Mouse (Mus musculus): Measurements from ENCODE around the gene Olfr577. TPM values are rescaled to one million over a fixed set of nuclear protein-coding genes. Genes with fewer than 3 reads are reported as not detected.

Olfr577 gene
- polyA plus RNA-seq, 1 experiment from 2014 or later, result not detected

DNA sequence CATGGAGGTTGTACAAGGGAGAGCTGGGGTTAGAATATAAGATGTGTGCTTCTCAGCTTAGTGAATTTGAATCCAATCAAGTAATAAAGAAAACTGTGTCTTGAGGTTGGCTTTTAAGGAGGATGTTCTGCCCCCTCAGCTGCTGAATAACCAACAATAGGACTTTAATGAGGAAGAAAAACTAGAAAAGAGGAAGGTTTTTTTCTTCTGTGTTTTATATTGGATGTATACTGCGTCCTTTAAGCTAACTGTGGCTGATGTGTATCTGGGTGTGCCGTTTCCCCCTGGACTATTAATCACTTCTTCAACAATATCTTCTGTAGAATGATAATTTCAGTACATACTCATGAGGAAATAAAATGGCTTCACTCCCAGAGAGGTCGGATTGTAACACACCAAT lies 48.6 kb downstream of the Olfr577 start:
- no peaks in the 10 kb centered on the region for H3K4me1 ChIP-seq (ENCODE audit: control insufficient read depth, insufficient read depth, low read length)
- H3K4me3 ChIP-seq (ENCODE audit: low read length), result no peak overlapping the region
- ATAC-seq, result no peak
- no peaks in the 10 kb centered on the region for H3K27me3 ChIP-seq (replicated peaks; ENCODE audit: control insufficient read depth, insufficient read depth, low read length)
- H3K9ac ChIP-seq (ENCODE audit: low read depth, low read length), result no peak overlapping the region
- H3K36me3 ChIP-seq (ENCODE audit: control insufficient read depth, insufficient read depth, low read length), result no peaks in the 10 kb centered on the region
- H3K27ac ChIP-seq (ENCODE audit: low read length), result no peak overlapping the region
- no peaks in the 10 kb centered on the region for H3K9me3 ChIP-seq (ENCODE audit: control insufficient read depth, low read length)
- no peak overlapping the region for H3K4me2 ChIP-seq (ENCODE audit: low read depth, low read length)
- 65% methylated on average over 3 of the region's 3 CpGs for WGBS

DNA sequence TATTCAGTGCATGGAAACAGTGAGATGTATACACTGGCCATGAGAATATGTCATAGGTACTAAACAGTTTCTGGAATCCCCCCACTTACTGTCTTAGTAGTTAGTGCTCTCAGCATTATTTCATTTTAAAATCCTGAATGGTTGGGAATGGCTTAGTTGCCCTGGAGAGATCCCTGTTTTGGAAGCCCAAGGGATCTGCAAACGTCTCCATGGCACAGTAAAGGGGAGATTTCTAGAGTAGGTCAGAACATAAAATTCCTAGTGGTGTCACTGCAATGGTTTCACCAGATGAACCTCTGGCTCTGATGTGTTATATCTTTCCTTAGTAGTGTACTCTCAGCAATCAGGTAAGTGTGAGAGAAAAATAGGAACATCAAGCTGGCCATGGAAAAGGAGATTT lies 51.6 kb downstream of the Olfr577 start, which contains the start of gene Olfr572:
Olfr572 (plus strand) TSS at position 301 of the 400 bp plus-strand sequence.
- H3K4me1 ChIP-seq (ENCODE audit: control insufficient read depth, insufficient read depth, low read length), result no peaks in the 10 kb centered on the region
- no peaks in the 10 kb centered on the region for H3K36me3 ChIP-seq (ENCODE audit: control insufficient read depth, insufficient read depth, low read length)
- H3K27me3 ChIP-seq (replicated peaks; ENCODE audit: control insufficient read depth, insufficient read depth, low read length), result no peaks in the 10 kb centered on the region
- no peaks in the 10 kb centered on the region for H3K9me3 ChIP-seq (ENCODE audit: control insufficient read depth, low read length)
- H3K9ac ChIP-seq (ENCODE audit: low read depth, low read length), result no peak within 1 kb of the TSS
- WGBS, result 48% methylated on average over 1 of the region's 1 CpGs
- H3K4me3 ChIP-seq (ENCODE audit: low read length), result no peak within 1 kb of the TSS
- no peak for ATAC-seq
- no peak within 1 kb of the TSS for H3K27ac ChIP-seq (ENCODE audit: low read length)
- H3K4me2 ChIP-seq (ENCODE audit: low read depth, low read length), result no peak within 1 kb of the TSS

Other genes with a start within 250 kb of the Olfr577 start
- not detected in 2 replicates for gene Olfr559, start 248.5 kb downstream of the Olfr577 start, polyA plus RNA-seq (2015; fragmentation: Nextera tagmentation; extraction: Ambion mirVana)
- not detected in 2 replicates for gene Olfr560, start 216.6 kb downstream of the Olfr577 start, polyA plus RNA-seq (2015; fragmentation: Nextera tagmentation; extraction: Ambion mirVana)
- 0.39 and 0.58 TPM in 2 replicates for gene Olfr78, start 216.5 kb downstream of the Olfr577 start, polyA plus RNA-seq (2015; fragmentation: Nextera tagmentation; extraction: Ambion mirVana)
- gene Olfr561, start 204.7 kb downstream of the Olfr577 start, polyA plus RNA-seq (2015; fragmentation: Nextera tagmentation; extraction: Ambion mirVana), result not detected in 2 replicates
- not detected in 2 replicates for gene Olfr564, start 172.5 kb downstream of the Olfr577 start, polyA plus RNA-seq (2015; fragmentation: Nextera tagmentation; extraction: Ambion mirVana)
- not detected in 2 replicates for gene Olfr566, start 117.2 kb downstream of the Olfr577 start, polyA plus RNA-seq (2015; fragmentation: Nextera tagmentation; extraction: Ambion mirVana)
- gene Olfr568, start 98.8 kb downstream of the Olfr577 start, polyA plus RNA-seq (2015; fragmentation: Nextera tagmentation; extraction: Ambion mirVana), result not detected in 2 replicates
- not detected in 2 replicates for gene Olfr569, start 85.1 kb downstream of the Olfr577 start, polyA plus RNA-seq (2015; fragmentation: Nextera tagmentation; extraction: Ambion mirVana)
- gene Olfr570, start 81.4 kb downstream of the Olfr577 start, polyA plus RNA-seq (2015; fragmentation: Nextera tagmentation; extraction: Ambion mirVana), result not detected in 2 replicates
- not detected in 2 replicates for gene Olfr571, start 58.4 kb downstream of the Olfr577 start, polyA plus RNA-seq (2015; fragmentation: Nextera tagmentation; extraction: Ambion mirVana)
- gene Olfr572, start 51.5 kb downstream of the Olfr577 start, polyA plus RNA-seq (2015; fragmentation: Nextera tagmentation; extraction: Ambion mirVana), result not detected in 2 replicates
- not detected in 2 replicates for gene Olfr573-ps1, start 33.4 kb downstream of the Olfr577 start, polyA plus RNA-seq (2015; fragmentation: Nextera tagmentation; extraction: Ambion mirVana)
- gene Olfr574, start 27.5 kb downstream of the Olfr577 start, polyA plus RNA-seq (2015; fragmentation: Nextera tagmentation; extraction: Ambion mirVana), result not detected in 2 replicates
- gene Olfr575, start 17.2 kb downstream of the Olfr577 start, polyA plus RNA-seq (2015; fragmentation: Nextera tagmentation; extraction: Ambion mirVana), result not detected in 2 replicates
- not detected in 2 replicates for gene Olfr576, start 13.3 kb downstream of the Olfr577 start, polyA plus RNA-seq (2015; fragmentation: Nextera tagmentation; extraction: Ambion mirVana)
- not detected in 2 replicates for gene Olfr578, start 13.4 kb upstream of the Olfr577 start, polyA plus RNA-seq (2015; fragmentation: Nextera tagmentation; extraction: Ambion mirVana)
- gene Olfr582, start 62.1 kb upstream of the Olfr577 start, polyA plus RNA-seq (2015; fragmentation: Nextera tagmentation; extraction: Ambion mirVana), result not detected in 2 replicates
- gene Olfr583, start 75.4 kb upstream of the Olfr577 start, polyA plus RNA-seq (2015; fragmentation: Nextera tagmentation; extraction: Ambion mirVana), result not detected in 2 replicates
- gene Olfr584, start 105.9 kb upstream of the Olfr577 start, polyA plus RNA-seq (2015; fragmentation: Nextera tagmentation; extraction: Ambion mirVana), result not detected in 2 replicates
- not detected in 2 replicates for gene Olfr585, start 121.8 kb upstream of the Olfr577 start, polyA plus RNA-seq (2015; fragmentation: Nextera tagmentation; extraction: Ambion mirVana)
- not detected in 2 replicates for gene Olfr586, start 149.7 kb upstream of the Olfr577 start, polyA plus RNA-seq (2015; fragmentation: Nextera tagmentation; extraction: Ambion mirVana)
- gene Olfr588-ps1, start 164.9 kb upstream of the Olfr577 start, polyA plus RNA-seq (2015; fragmentation: Nextera tagmentation; extraction: Ambion mirVana), result not detected in 2 replicates
- not detected in 2 replicates for gene Olfr589, start 180.4 kb upstream of the Olfr577 start, polyA plus RNA-seq (2015; fragmentation: Nextera tagmentation; extraction: Ambion mirVana)
- not detected in 2 replicates for gene Olfr591, start 202.4 kb upstream of the Olfr577 start, polyA plus RNA-seq (2015; fragmentation: Nextera tagmentation; extraction: Ambion mirVana)
- gene Olfr592, start 208.9 kb upstream of the Olfr577 start, polyA plus RNA-seq (2015; fragmentation: Nextera tagmentation; extraction: Ambion mirVana), result not detected in 2 replicates
- not detected in 2 replicates for gene Olfr593, start 235.9 kb upstream of the Olfr577 start, polyA plus RNA-seq (2015; fragmentation: Nextera tagmentation; extraction: Ambion mirVana)
- gene Olfr594, start 241.1 kb upstream of the Olfr577 start, polyA plus RNA-seq (2015; fragmentation: Nextera tagmentation; extraction: Ambion mirVana), result not detected in 2 replicates